Mouse (Mus musculus): ENCODE data around the gene Il12rb1. TPM values are rescaled to one million over a fixed set of nuclear protein-coding genes. Genes with fewer than 3 reads are reported as not detected.
"Not testable (repeated sequence)": the region's sequence is repeated elsewhere in the genome, so short reads cannot be mapped to it uniquely, and the experiment has no call there.

Gene Il12rb1
- polyA plus RNA-seq, 1 experiment from 2014 or later, result not detected

DNA sequence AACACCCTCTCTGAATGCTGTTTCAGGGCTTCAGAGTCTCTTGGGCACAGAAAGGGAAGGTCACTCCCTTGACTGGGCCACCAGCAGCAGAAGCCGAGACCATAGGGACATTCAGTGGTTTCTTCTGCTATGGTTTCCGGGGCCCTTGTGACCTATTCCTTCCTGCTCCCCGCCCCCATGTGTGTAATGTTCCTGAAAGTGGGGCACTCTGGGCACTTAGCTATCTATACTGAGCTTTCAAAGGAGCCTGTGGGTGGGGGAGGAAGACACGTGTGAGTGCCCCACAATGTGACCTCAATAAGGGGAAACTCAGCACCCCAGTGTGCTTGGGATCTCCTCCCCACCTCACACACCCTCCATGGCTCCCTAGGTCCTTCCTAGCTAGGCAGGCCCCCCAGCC is 1.7 kb upstream of the Il12rb1 start:
- Histone ChIP-seq H3K4me3 (no peak overlapping the region), H3K4me1 (peaks cover 29% of the 10 kb centered on the region), H3K9me3 (no peaks in the 10 kb centered on the region), H3K36me3 (no peaks in the 10 kb centered on the region), H3K27me3 (ENCODE audit: insufficient read depth, poor library complexity, severe bottlenecking) (peaks cover 86% of the 10 kb centered on the region), H3K27ac (no peak overlapping the region)
- no peak for DNase-seq (ENCODE audit: low spot score)
- 67% methylated on average over 4 of the region's 4 CpGs for WGBS

DNA sequence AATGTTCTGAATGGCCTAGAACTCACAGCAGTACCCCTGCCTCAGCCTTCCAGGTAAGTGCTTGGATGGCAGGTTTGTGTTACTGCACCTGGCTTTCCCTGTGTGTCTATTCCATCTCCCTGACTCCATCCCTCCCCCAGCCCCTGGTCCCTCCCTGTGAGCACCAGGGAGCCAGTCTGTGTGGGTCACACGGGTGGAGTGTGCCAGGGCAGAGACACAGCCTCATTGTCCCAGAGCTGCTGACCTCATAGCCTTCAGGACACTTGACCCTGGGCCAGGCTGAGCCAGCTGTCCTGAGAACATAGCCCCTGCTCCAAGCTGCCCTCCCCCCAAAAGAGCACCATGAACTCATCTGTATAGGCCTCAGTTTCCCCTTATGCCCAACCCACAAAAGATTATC is 945 bp upstream of the Il12rb1 start:
- peaks cover 79% of the 10 kb centered on the region for H3K27me3 ChIP-seq (ENCODE audit: insufficient read depth, poor library complexity, severe bottlenecking)
- peaks cover 29% of the 10 kb centered on the region for H3K4me1 ChIP-seq
- H3K27ac ChIP-seq, result no peak overlapping the region
- no peak for DNase-seq (ENCODE audit: low spot score)
- no peak overlapping the region for H3K4me3 ChIP-seq
- no peaks in the 10 kb centered on the region for H3K36me3 ChIP-seq
- 56% methylated on average over 1 of the region's 1 CpGs for WGBS
- H3K9me3 ChIP-seq, result no peaks in the 10 kb centered on the region

DNA sequence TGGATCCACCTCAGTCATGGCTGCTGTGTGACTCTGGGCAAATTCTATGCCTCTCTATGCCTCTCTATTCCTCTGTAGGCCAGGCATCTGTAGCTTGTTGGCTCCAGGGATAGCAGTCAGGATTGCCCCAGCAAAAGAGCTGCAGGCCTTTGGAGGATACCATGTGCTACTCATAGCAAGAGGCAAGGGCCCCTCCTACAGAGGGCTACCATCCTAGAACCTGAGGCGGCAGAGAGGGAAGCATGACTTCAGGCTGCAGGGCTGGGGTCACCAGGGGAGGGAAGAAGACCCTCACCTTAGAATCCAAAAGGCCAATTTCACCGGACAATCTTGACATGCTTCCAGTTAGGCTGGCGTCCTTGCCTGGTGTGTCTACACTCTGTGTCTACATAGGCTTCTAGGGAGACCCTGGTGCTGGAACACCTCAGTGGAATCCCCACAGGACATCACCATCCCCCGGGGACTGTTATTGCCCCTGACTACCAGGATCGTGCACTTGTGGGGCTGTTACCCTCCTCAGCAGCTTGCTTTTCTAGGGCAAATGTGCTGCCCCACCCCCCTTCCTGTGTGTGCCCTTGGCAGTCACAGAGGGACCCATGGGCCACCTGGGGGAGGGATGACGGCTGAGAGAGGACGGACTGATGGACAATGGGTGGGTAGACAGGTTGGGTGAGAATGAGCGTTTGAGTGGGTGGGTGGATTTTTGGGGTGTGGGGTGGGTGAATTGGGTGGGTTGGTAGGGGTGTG is 879 bp downstream of the Il12rb1 start:
- Histone ChIP-seq H3K27ac (no peak overlapping the region), H3K4me3 (no peak overlapping the region), H3K9me3 (no peaks in the 10 kb centered on the region), H3K36me3 (no peaks in the 10 kb centered on the region), H3K27me3 (ENCODE audit: insufficient read depth, poor library complexity, severe bottlenecking) (peaks cover 76% of the 10 kb centered on the region), H3K4me1 (peaks cover 24% of the 10 kb centered on the region)
- WGBS, result 71% methylated on average over 8 of the region's 8 CpGs
- DNase-seq (ENCODE audit: low spot score), result no peak

DNA sequence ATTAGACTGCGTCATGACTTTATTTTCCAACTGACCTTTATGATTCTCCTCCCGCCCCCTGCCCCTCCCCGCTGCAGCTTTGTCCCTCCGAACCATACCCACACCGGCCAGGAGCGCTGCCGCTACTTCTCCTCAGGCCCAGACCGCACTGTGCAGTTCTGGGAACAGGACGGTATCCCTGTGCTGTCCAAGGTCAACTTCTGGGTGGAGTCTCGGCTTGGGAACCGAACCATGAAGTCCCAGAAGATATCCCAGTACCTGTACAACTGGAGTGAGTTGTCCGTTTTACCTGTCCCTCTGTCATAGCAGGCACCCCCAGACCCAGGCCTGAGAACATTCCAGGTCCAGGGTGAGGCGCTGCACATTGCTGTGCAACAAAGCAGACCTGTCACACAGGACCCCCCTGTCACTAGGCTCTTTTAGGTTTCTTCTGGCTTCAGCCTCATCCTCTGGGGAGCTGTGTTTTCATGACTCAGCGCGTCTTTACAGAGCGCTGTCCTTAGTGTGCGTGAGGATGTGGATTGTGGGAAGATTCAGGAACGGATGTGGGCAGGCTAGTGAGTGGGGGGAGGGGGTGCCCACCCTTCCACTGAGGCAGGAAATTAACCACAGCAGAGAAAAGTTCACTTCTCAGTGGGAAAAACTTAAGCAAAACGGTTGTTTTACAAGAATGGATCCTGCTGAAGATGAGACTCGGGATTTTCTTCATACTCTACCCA is 2.9 kb downstream of the Il12rb1 start:
- Histone ChIP-seq H3K36me3 (no peaks in the 10 kb centered on the region), H3K9me3 (no peaks in the 10 kb centered on the region), H3K27me3 (ENCODE audit: insufficient read depth, poor library complexity, severe bottlenecking) (peaks cover 79% of the 10 kb centered on the region), H3K4me3 (no peak overlapping the region), H3K4me1 (peaks cover 17% of the 10 kb centered on the region), H3K27ac (no peak overlapping the region)
- no peak for DNase-seq (ENCODE audit: low spot score)
- whole genome bisulfite sequencing, result 65% methylated on average over 20 of the region's 20 CpGs

DNA sequence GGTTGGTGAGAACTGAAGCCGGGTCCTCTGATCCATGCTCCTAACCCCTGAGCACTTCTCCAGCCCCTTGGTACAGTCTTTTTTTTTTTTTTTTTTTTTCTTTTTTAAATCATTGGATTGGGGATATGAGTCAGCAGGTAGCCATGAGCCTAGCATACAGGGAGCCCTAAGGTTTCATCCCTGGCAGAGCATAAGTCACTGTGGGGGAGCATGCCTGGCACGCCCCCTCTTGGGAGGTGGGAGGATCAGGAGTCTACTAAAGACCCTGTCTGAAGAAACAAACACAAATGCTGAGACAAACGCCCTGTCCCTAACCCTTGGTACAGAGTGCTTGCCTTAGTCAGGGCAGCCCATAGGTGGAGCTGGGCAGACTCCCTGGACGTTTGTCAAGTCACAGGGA is 3.8 kb downstream of the Il12rb1 start:
- H3K27ac ChIP-seq, result no peak overlapping the region
- no peak for DNase-seq (ENCODE audit: low spot score)
- H3K27me3 ChIP-seq (ENCODE audit: insufficient read depth, poor library complexity, severe bottlenecking), result peaks cover 79% of the 10 kb centered on the region
- H3K9me3 ChIP-seq, result no peaks in the 10 kb centered on the region
- WGBS, result 38% methylated on average over 4 of the region's 4 CpGs
- peaks cover 24% of the 10 kb centered on the region for H3K4me1 ChIP-seq
- H3K4me3 ChIP-seq, result no peak overlapping the region
- H3K36me3 ChIP-seq, result no peaks in the 10 kb centered on the region

DNA sequence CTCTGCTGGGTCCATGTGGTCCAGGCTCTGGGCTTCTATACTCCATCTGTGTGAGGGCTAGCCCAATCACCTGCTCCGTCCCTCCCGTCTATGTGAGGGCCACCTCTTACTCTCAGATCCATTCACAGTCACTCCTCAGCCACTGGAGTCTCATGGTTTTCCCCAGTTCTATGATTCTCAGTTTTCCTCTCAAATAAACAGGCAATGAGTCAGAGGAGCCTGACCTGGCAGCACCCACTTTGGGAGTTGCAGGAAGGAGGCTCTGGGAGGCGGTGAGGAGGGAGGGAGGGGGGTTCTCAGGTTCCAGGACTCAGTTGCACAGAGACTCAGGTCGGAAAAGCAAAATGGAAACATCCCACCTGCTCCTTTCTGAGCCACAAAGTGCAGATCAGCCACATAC is 4.6 kb downstream of the Il12rb1 start:
- Histone ChIP-seq H3K9me3 (no peaks in the 10 kb centered on the region), H3K4me1 (peaks cover 26% of the 10 kb centered on the region), H3K36me3 (no peaks in the 10 kb centered on the region), H3K4me3 (no peak overlapping the region), H3K27me3 (ENCODE audit: insufficient read depth, poor library complexity, severe bottlenecking) (peaks cover 81% of the 10 kb centered on the region), H3K27ac (no peak overlapping the region)
- no peak for DNase-seq (ENCODE audit: low spot score)
- 62% methylated on average over 4 of the region's 4 CpGs for WGBS

DNA sequence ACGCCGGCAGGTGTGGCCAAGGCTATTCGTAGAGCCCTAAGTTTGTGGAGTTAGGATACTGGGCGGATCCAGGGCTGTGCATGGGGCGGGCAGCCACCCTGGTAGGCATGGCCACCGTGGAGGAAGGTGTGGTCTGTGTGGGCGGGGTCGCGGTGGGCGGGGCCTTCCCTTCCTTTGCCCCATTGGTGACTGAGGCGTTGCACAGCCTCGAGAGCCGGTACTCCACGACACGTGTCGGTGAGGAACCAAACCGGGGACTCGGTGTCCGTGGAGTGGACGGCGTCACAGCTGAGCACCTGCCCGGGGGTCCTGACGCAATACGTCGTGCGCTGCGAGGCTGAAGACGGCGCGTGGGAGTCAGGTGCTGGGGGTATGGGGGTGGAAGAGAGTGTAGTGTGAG is 8.4 kb downstream of the Il12rb1 start:
- Histone ChIP-seq H3K36me3 (no peaks in the 10 kb centered on the region), H3K27ac (no peak overlapping the region; the same call in 1 of the 2 replicates), H3K27me3 (ENCODE audit: insufficient read depth, poor library complexity, severe bottlenecking) (peaks cover 83% of the 10 kb centered on the region), H3K4me1 (peaks cover 22% of the 10 kb centered on the region), H3K9me3 (peaks cover 7% of the 10 kb centered on the region; the same call in 1 of the 2 replicates), H3K4me3 (peak overlapping the region; percentile 46)
- 8% methylated on average over 30 of the region's 30 CpGs for WGBS
- DNase-seq (ENCODE audit: low spot score), result peak; percentile 92

DNA sequence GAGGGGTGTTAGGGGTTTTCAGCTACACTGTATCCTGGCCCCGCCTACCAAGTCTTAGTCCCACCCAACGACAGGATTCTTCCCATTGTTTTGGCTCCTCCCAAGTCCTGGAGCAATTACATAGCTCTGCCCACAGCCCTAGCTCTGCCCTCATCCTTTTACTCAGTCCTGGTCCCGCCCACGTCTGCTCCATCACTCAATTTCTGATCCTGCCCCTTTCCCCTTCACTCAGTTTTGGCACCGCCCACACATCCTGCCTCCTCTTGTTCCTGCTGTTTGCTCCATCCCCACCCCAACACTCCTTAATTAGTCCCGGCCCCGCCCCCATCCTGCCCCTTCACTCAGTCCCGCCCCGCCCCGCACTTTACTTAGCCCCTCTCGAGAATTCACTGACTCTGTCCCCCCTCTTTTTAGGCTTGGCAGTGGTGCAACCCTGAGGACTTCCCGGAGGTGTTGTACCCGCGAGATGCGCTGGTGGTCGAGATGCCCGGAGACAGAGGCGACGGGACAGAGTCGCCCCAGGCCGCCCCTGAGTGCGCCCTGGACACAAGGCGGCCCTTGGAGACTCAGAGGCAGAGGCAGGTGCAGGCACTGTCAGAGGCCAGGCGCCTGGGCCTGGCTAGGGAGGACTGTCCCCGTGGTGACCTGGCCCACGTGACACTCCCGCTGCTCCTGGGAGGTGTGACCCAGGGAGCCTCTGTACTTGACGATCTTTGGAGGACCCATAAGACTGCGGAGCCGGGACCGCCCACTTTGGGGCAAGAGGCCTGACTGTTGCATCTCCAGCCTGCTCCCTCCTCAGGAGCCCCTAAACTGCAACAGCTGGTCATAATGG is 12.1 kb downstream of the Il12rb1 start:
- H3K4me3 ChIP-seq, result peak overlapping the region; percentile 36
- no peak for DNase-seq (ENCODE audit: low spot score)
- 2% methylated on average over 31 of the region's 31 CpGs for WGBS
- H3K9me3 ChIP-seq, result peaks cover 7% of the 10 kb centered on the region; the same call in 1 of the 2 replicates
- peaks cover 19% of the 10 kb centered on the region for H3K4me1 ChIP-seq
- H3K27ac ChIP-seq, result 0 out of 2 replicates have a peak overlapping the region, but pooled peaks have one; percentile 8
- peaks cover 72% of the 10 kb centered on the region for H3K27me3 ChIP-seq (ENCODE audit: insufficient read depth, poor library complexity, severe bottlenecking)
- no peaks in the 10 kb centered on the region for H3K36me3 ChIP-seq

DNA sequence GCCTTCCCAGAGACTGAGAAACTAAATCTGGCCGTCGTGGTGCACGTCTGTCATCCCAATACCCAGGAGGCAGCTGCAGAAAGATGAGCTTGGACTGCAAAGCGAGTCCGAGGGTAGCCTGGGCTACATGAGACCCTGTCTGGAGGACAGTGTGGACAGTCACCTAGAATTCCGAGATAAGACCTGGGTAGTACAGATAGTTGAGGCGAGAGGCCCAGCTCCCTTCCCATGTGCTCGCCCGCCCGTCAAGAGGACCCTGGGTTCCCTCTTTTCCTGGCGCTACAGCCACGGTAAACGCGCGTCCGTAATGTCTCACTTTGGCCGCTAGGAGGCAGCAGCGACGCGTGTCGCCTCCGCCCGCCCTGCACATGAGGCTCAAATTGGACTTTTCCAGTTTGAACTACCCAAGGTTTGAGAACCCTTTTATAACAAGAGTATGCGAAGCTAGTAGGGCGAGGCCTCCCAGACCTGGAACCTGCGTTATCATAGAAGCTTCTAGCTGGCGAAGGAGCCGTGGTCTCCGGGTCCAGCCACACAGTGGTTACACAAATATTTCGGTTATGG is 13.2 kb downstream of the Il12rb1 start:
- H3K4me1 ChIP-seq, result peaks cover 17% of the 10 kb centered on the region
- DNase-seq (ENCODE audit: low spot score), result no peak
- 15% methylated on average over 30 of the region's 30 CpGs for WGBS
- H3K36me3 ChIP-seq, result no peaks in the 10 kb centered on the region
- H3K9me3 ChIP-seq, result peaks cover 7% of the 10 kb centered on the region; the same call in 1 of the 2 replicates
- H3K4me3 ChIP-seq, result no peak overlapping the region
- H3K27ac ChIP-seq, result no peak overlapping the region
- peaks cover 60% of the 10 kb centered on the region for H3K27me3 ChIP-seq (ENCODE audit: insufficient read depth, poor library complexity, severe bottlenecking)

DNA sequence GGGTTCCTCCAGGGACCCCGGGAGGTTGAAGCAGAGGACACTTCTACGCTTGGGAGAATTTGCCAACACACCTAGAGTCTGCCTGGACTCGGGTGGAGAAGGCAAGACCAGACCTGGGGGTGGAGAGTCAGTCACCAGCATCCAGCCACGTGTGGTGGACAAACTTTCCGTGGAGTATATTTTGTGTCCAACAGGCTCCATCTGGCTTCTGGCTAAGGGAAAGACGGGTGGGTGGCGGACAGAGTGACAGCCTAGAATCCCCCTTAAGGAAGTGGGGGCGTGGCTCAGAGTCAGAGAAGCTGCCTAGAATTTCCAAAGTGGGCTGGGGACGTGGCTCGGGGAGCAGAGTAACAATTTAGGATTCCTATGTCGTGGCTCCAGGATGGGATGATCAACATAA is 13.7 kb downstream of the Il12rb1 start:
- Histone ChIP-seq H3K4me3 (no peak overlapping the region), H3K27me3 (ENCODE audit: insufficient read depth, poor library complexity, severe bottlenecking) (peaks cover 55% of the 10 kb centered on the region), H3K27ac (no peak overlapping the region), H3K36me3 (no peaks in the 10 kb centered on the region), H3K9me3 (peaks cover 7% of the 10 kb centered on the region; the same call in 1 of the 2 replicates), H3K4me1 (peaks cover 12% of the 10 kb centered on the region)
- no peak for DNase-seq (ENCODE audit: low spot score)
- WGBS, result 44% methylated on average over 11 of the region's 11 CpGs

DNA sequence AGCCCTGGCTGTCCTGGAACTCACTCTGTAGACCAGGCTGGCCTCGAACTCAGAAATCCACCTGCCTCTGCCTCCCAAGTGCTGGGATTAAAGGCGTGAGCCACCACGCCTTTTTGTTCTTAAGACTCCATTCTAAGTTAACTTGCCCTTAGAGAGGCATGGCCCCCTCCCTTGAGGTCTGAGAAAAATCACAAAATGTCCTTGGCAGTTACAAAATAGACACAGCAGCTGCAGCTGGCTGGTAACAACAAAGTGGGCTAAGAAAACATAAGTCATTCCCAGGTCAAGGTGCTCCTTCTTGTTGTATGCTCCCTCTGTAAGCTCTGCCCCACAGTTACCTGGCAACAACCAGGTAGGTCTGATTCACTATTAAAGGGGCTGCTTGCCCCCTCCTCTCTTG is 14.3 kb downstream of the Il12rb1 start:
- not testable (repeated sequence) for H3K4me1 ChIP-seq; DNase-seq (ENCODE audit: low spot score); H3K4me3 ChIP-seq; H3K9me3 ChIP-seq; H3K36me3 ChIP-seq; H3K27ac ChIP-seq
- WGBS, result 77% methylated on average over 3 of the region's 3 CpGs
- H3K27me3 ChIP-seq (ENCODE audit: insufficient read depth, poor library complexity, severe bottlenecking), result peaks cover 49% of the 10 kb centered on the region

DNA sequence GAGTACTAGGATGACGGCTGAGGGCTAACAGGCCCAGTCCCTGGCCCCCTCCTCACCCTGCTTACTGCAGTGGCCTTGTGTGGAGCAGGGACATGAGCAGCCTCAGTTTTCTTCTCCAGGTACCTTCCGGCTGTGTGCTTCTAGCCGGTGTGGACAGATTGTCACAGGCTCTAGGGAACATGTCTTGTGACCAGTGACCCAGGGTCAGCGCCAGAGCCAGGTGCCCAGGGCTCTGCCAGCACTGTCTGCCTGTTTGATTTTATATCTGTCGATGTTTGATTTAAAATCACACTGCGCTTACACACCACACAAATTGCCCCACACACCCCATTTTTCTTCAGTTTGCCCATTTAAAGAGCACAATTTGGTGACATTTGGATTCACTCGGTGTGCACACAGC is 15.6 kb downstream of the Il12rb1 start:
- 80% methylated on average over 7 of the region's 7 CpGs for WGBS
- Histone ChIP-seq H3K4me3 (no peak overlapping the region), H3K27ac (no peak overlapping the region), H3K36me3 (no peaks in the 10 kb centered on the region), H3K9me3 (peaks cover 5% of the 10 kb centered on the region; the same call in 1 of the 2 replicates), H3K27me3 (ENCODE audit: insufficient read depth, poor library complexity, severe bottlenecking) (peaks cover 42% of the 10 kb centered on the region), H3K4me1 (peaks cover 9% of the 10 kb centered on the region)
- DNase-seq (ENCODE audit: low spot score), result no peak

Data from heart, embryonic 10.5 days (tissue).